Mouse (Mus musculus) heart, embryonic 16.5 days (tissue): ENCODE measurements around the gene Gcc1. TPM values are rescaled to one million over a fixed set of nuclear protein-coding genes. Genes with fewer than 3 reads are reported as not detected.

Experiments used
- ATAC-seq: fragments of 200-750 bp; cut with Nextera tagmentation; replicated peaks from 2 replicates; pipeline ENCODE4 v1.8.0; 2017; ENCODE audit warnings: moderate number of reproducible peaks; ENCODE audit not compliant: insufficient read depth, low FRiP score; ENCODE audit errors: extremely low read depth
- H3K27ac ChIP-seq: fragments of 300-500 bp; sonication (generic); 2 replicates; pipeline ENCODE4 v1.5.1; 2014; ENCODE audit warnings: mild to moderate bottlenecking, low read length, control low read depth, moderate library complexity
- H3K27me3 ChIP-seq: fragments of 300-500 bp; sonication (generic); 2 replicates; pipeline ENCODE4 v1.6.1; 2014; ENCODE audit warnings: low read length, mixed read lengths; ENCODE audit not compliant: control insufficient read depth, insufficient read depth
- H3K36me3 ChIP-seq: fragments of 300-500 bp; sonication (generic); 2 replicates; pipeline ENCODE4 v1.6.1; 2014; ENCODE audit not compliant: control insufficient read depth, insufficient read depth
- H3K4me1 ChIP-seq: fragments of 300-500 bp; sonication (generic); 2 replicates; pipeline ENCODE4 v1.6.1; 2014; ENCODE audit warnings: low read length, mixed read lengths; ENCODE audit not compliant: control insufficient read depth, insufficient read depth
- H3K4me2 ChIP-seq: fragments of 300-500 bp; sonication (generic); 2 replicates; pipeline ENCODE4 v1.6.1; 2014; ENCODE audit warnings: low read depth, mild to moderate bottlenecking, control low read depth, low read length
- H3K4me3 ChIP-seq: fragments of 300-500 bp; sonication (generic); 2 replicates; pipeline ENCODE4 v1.5.1; 2014; ENCODE audit warnings: mild to moderate bottlenecking, control low read depth, low read length
- H3K9ac ChIP-seq: fragments of 300-500 bp; sonication (generic); 2 replicates; pipeline ENCODE4 v1.6.1; 2014; ENCODE audit warnings: low read length, control low read depth
- H3K9me3 ChIP-seq: fragments of 300-500 bp; sonication (generic); replicated peaks from 2 replicates; pipeline ENCODE4 v1.6.1; 2016; ENCODE audit warnings: low read length; ENCODE audit not compliant: control insufficient read depth
- WGBS: fragments of 180-500 bp; shearing (Covaris S2); extraction: QIAGEN DNeasy Blood & Tissue Kit; methylation state at CpG from one replicate; pipeline ENCODE4 v1.1.7; 2014; 5-methylcytosine and 5-hydroxymethylcytosine counted together
- polyA plus RNA-seq: library from polyadenylated mRNA; unstranded; fragments of >200 nt; fragmentation: Nextera tagmentation; extraction: Ambion mirVana; gene quantifications from 2 replicates; pipeline ENCODE4 v1.2.1, GENCODE M21; 2015

Gene Gcc1
- polyA plus RNA-seq, 1 experiment from 2014 or later = 6.3 TPM

DNA sequence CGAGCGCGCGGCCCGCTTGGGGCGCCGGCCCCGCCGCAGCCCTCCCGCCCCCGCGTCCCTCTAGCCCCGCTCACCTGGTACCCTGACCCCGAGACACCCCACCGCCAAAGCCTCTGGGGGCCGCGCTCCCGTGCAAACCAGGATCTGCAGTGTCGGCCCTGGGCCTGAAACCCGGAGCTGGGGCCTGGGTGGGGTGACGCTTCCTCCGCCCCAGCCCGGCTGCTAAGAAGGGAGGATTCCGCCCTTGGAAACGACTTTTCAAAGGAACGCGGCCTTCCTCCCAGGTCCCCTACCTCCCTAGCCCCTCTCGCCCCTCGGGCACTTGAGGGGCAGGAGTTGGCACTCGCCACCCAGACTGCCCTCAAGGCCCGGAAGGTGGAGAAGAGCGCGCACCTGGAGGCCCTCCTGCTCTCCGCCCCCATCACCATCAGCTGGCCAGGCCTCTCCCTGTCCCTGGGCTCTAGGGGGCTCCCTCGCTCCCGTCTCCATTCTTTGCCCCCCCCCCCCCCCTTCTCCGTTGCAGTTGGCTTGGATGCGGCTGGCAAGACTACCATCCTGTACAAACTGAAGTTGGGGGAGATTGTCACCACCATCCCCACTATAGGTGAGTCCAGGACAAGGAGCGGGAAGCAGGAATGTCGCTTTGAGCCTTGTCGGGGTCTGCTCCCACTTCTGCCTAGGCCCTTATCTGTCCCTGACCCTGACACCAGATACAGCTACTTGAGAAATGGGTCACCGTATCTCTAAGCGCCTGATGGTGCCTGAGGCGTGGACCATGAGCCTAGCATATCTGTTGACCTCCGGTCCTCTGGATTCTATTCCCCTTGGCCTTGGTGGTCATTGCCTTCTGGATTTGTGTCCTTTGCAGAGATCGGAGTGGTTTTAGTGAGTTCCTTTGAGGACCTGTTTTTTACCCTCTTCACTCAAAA lies 4.2 kb downstream of the Gcc1 start:
- peak overlapping the region; percentile 99 for H3K4me3 ChIP-seq
- H3K4me2 ChIP-seq = peak overlapping the region; percentile 69
- H3K27me3 ChIP-seq = no peaks in the 10 kb centered on the region
- peak overlapping the region; percentile 98 for H3K9ac ChIP-seq
- WGBS = 4% methylated on average over 42 of the region's 46 CpGs
- peaks cover 40% of the 10 kb centered on the region for H3K4me1 ChIP-seq
- ATAC-seq = peak; percentile 46
- H3K9me3 ChIP-seq = no peaks in the 10 kb centered on the region
- peak overlapping the region; percentile 87 for H3K27ac ChIP-seq
- H3K36me3 ChIP-seq = peaks cover 6% of the 10 kb centered on the region

DNA sequence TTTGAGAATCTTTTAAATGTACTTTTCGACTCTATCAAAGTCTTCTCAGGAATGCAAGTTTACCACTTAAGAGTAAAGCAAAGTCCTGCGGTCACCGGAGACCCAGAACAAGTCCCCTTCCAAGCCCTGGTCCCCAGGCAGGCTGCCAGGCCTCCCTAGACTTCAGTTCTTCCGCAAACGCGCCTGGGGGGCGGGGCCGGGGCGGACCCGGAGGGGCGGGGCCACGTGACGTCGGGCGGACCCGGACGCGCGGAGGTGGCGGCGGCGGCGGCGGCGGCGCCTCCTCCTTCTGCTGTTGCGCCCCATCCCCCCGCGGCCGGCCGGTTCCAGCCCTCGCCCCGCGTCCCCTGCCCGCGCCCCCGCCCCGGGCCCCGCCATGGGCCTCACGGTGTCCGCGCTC lies 4.9 kb downstream of the Gcc1 start, which contains the start of gene Arf5:
Gene Arf5 (plus strand): TSS at position 248 of the 400 bp plus-strand sequence.
- under 1% methylated on average over 39 of the region's 42 CpGs for WGBS
- Histone ChIP-seq H3K9me3 (no peaks in the 10 kb centered on the region), H3K4me1 (peaks cover 44% of the 10 kb centered on the region)

DNA sequence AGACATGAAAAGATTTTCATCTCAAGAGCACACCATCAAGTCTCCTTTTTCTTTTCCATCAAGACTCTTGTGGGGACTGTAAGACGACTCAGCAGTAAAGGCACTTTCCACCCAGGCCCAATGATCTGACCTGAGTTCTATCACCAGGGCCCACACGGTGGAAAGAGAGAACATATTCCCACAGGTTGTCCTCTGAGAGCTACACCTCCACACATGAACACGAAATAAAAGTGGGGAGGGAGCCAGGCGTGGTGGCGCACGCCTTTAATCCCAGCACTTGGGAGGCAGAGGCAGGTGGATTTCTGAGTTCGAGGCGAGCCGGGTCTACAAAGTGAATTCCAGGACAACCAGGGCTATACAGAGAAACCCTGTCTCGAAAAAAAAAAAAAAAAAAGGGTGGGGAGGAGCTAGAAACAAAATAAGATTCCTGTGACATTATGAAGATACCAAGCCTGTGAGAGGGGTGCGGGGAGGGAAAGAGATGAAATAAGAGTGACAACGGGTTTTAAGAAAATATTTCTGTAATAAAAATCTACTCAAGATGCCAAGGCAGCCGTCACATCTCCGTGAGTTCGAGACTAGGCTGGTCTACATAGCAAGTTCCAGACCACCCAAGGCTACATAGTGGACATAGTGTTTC lies 5.4 kb downstream of the Gcc1 start:
- H3K4me1 ChIP-seq = peaks cover 47% of the 10 kb centered on the region
- no peak for ATAC-seq
- no peaks in the 10 kb centered on the region for H3K27me3 ChIP-seq
- H3K36me3 ChIP-seq = peaks cover 18% of the 10 kb centered on the region
- H3K9ac ChIP-seq = peak overlapping the region; percentile 14; the same call in 1 of the 2 replicates
- H3K4me3 ChIP-seq = peak overlapping the region; percentile 99
- H3K9me3 ChIP-seq = no peaks in the 10 kb centered on the region
- peak overlapping the region; percentile 76 for H3K27ac ChIP-seq
- 70% methylated on average over 15 of the region's 15 CpGs for WGBS
- peak overlapping the region; percentile 48 for H3K4me2 ChIP-seq

More for the DNA sequence above, 4.9 kb downstream of the Gcc1 start, which contains the start of gene Arf5:
- H3K9ac ChIP-seq = peak within 1 kb of the TSS; percentile 98
- peaks cover 13% of the 10 kb centered on the region for H3K36me3 ChIP-seq
- peak within 1 kb of the TSS; percentile 87 for H3K27ac ChIP-seq
- H3K4me2 ChIP-seq = peak within 1 kb of the TSS; percentile 69
- peak within 1 kb of the TSS; percentile 99 for H3K4me3 ChIP-seq
- no peaks in the 10 kb centered on the region for H3K27me3 ChIP-seq
- peak; percentile 79 for ATAC-seq

DNA sequence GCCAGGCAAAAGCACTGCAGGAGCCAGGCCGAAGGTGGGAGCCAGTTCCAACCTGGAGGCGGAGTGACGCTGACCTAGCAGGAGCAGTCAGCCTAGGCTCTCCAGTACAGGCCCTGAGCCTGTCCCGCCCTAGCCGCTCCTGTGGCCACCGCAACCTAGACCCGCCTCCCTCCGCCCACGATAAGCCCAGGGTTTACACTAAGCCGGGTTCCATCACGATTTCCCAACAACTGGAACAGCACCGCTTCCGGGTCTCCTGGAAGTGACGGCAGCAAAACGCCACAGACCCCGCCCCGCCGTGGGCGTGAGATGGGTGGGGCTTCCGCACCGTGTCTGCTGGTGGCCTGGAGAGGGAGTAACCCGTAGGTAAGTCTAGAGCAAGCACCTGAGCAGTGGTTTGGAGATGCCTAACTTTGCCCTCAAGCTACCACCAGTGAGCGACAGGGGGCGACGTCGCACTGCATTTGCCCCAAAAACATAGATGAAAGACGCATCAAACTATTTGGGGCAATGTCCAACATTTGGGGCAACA lies 6.7 kb downstream of the Gcc1 start:
- Histone ChIP-seq H3K27ac (peak overlapping the region; percentile 49), H3K4me2 (peak overlapping the region; percentile 98), H3K9me3 (no peaks in the 10 kb centered on the region), H3K9ac (peak overlapping the region; percentile 79), H3K4me3 (peak overlapping the region; percentile 66), H3K27me3 (no peaks in the 10 kb centered on the region), H3K4me1 (peaks cover 50% of the 10 kb centered on the region), H3K36me3 (peaks cover 20% of the 10 kb centered on the region)
- ATAC-seq = peak; percentile 75
- WGBS = under 1% methylated on average over 27 of the region's 27 CpGs

DNA sequence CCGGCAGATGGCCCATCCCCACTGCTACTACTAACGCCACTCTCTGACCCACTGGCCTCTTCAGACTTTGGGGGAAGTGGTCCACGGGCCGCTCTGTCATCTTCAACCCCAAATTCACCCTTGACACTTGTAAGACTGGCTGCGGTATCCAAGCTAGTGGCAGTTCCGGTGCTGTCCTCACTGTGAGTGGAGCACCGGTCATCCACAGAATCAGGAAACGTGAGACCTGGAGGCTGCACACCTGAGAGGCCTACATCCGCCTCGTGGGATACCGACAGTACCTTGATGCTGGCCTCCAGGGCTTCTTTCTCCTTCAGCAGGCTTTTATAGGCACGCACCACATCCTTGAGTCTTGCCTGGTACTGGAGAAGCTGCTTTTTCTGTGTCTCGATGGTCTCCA lies 7.3 kb downstream of the Gcc1 start:
- Histone ChIP-seq H3K9ac (peak overlapping the region; percentile 79), H3K27ac (no peak overlapping the region), H3K27me3 (no peaks in the 10 kb centered on the region), H3K4me3 (peak overlapping the region; percentile 66), H3K4me2 (peak overlapping the region; percentile 98), H3K4me1 (peaks cover 50% of the 10 kb centered on the region), H3K36me3 (peaks cover 18% of the 10 kb centered on the region), H3K9me3 (no peaks in the 10 kb centered on the region)
- WGBS = 20% methylated on average over 13 of the region's 13 CpGs
- ATAC-seq = no peak

DNA sequence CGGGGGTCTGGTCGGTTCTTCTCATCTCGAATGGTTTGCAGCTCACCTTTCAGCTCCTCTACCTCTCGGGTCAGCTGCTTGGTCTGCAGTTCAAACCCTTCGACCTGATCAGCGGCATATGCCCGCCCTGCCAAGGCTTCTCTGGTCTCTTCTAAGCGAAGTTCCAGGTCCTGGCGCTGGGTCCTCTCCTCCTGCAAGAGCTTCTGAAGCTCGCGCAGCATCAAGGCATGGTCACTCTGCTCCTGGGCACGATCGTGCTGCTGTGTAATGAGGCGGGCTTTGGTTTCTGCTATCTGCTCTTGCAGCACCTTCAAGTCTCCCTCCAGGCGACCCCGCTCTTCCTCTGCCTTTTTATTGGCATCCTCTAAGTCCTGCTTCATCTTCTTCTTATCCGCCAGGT lies 7.8 kb downstream of the Gcc1 start:
- Histone ChIP-seq H3K36me3 (peaks cover 19% of the 10 kb centered on the region), H3K4me2 (peak overlapping the region; percentile 98), H3K9me3 (no peaks in the 10 kb centered on the region), H3K4me3 (peak overlapping the region; percentile 66), H3K27ac (no peak overlapping the region), H3K27me3 (no peaks in the 10 kb centered on the region), H3K9ac (peak overlapping the region; percentile 79), H3K4me1 (peaks cover 50% of the 10 kb centered on the region)
- 73% methylated on average over 17 of the region's 17 CpGs for WGBS
- ATAC-seq = no peak

DNA sequence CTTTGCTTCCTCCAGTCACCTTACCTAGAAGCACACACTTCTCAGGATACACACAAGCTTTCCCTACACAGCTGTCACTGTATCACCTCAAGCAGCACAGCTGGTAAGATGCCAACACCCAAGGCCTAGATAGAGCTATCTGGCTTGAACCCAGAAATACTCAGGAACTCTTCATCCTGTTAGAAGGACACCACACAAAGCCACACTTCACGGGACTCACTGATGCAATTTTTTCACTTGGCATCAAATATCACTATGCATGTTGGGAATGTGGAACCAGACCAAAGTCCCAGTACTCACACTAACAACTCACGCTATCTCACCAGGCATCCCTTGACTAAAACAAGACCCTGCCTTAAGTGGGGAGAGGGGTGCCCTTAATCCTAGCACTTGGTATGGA lies 8.5 kb downstream of the Gcc1 start:
- Histone ChIP-seq H3K4me3 (no peak overlapping the region; the same call in 1 of the 2 replicates), H3K9me3 (no peaks in the 10 kb centered on the region), H3K36me3 (peaks cover 23% of the 10 kb centered on the region), H3K9ac (no peak overlapping the region), H3K4me2 (peak overlapping the region; percentile 98), H3K4me1 (peaks cover 47% of the 10 kb centered on the region), H3K27ac (no peak overlapping the region), H3K27me3 (no peaks in the 10 kb centered on the region)
- no peak for ATAC-seq
- 44% methylated on average over 2 of the region's 2 CpGs for WGBS

DNA sequence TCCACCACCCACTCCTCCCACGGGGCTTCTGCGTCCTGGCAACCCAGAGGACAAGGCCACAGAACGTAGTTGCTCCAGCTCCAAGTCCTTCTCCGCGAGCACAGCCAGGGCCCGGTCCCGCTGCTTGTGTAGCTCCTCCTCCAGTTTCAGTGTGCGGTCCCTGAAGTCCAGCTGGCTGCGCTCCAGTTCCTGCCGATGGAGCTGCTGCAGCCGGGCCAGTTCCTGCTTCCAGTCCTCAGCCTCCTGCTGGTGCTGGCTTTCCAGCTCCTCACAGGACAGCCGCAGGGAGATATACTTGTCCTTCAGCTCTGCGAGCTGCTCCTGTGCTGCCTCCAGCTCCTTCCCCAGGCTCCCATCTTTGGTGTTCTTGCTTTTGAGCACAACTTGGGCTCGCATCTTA lies 9.7 kb downstream of the Gcc1 start:
- WGBS = 63% methylated on average over 14 of the region's 14 CpGs
- Histone ChIP-seq H3K9ac (peak overlapping the region; percentile 51; the same call in 1 of the 2 replicates), H3K9me3 (no peaks in the 10 kb centered on the region), H3K4me3 (no peak overlapping the region), H3K27ac (peak overlapping the region; percentile 79), H3K27me3 (no peaks in the 10 kb centered on the region), H3K4me1 (peaks cover 41% of the 10 kb centered on the region), H3K4me2 (peak overlapping the region; percentile 33; the same call in 1 of the 2 replicates), H3K36me3 (peaks cover 23% of the 10 kb centered on the region)
- no peak for ATAC-seq
